Mouse (Mus musculus) brain, embryonic 14.5 days (tissue): ENCODE measurements around the gene Has1.

Source experiments
- CTCF ChIP-seq: fragments of 200-500 bp; IDR thresholded peaks from 2 replicates; pipeline ENCODE4 v1.5.1; 2012; ENCODE audit warnings: inconsistent platforms, mild to moderate bottlenecking, moderate library complexity, borderline replicate concordance; ENCODE audit not compliant: insufficient read depth, insufficient read length; ENCODE audit errors: extremely low read depth
- POLR2A ChIP-seq: fragments of 200-500 bp; IDR thresholded peaks from 2 replicates; pipeline ENCODE4 v1.6.1; 2012; ENCODE audit warnings: mild to moderate bottlenecking, inconsistent platforms, borderline replicate concordance; ENCODE audit not compliant: poor library complexity, insufficient read depth, insufficient read length, severe bottlenecking; ENCODE audit errors: extremely low read depth

GRCm38 (mm10) chr17:17883840-17884239 is 28.8 kb upstream of the Has1 start, which contains the start of gene Fpr1:
- TF ChIP-seq POLR2A, result no peak
- no peak for TF ChIP-seq CTCF
